Mouse (Mus musculus) testis, adult 2 months (tissue): ENCODE data around the gene Diras1.

Experiments used
- CTCF ChIP-seq: fragments of 200-500 bp; IDR thresholded peaks from 2 replicates; pipeline ENCODE4 v1.5.1; 2012; ENCODE audit warnings: low read depth, mild to moderate bottlenecking, inconsistent platforms, low read length, moderate library complexity; ENCODE audit not compliant: control insufficient read depth, insufficient read depth, insufficient replicate concordance
- POLR2A ChIP-seq: fragments of 200-500 bp; IDR thresholded peaks from 2 replicates; pipeline ENCODE4 v1.6.1; 2012; ENCODE audit warnings: low read depth, mild to moderate bottlenecking, inconsistent platforms, low read length, moderate library complexity; ENCODE audit not compliant: control insufficient read depth

GRCm38 (mm10) chr10:81068706-81069105, 43.2 kb upstream of the Diras1 start:
- TF ChIP-seq CTCF (no peak), POLR2A (no peak)
